Mouse (Mus musculus): Measurements from ENCODE around the gene Pde9a. TPM values are rescaled to one million over a fixed set of nuclear protein-coding genes. Genes with fewer than 3 reads are reported as not detected.

Pde9a gene
- polyA plus RNA-seq, 1 experiment = not detected

GRCm38 (mm10) chr17:31419598-31419950, 33.6 kb downstream of the Pde9a start:
- TF ChIP-seq GATA1 (IDR thresholded peaks at IDR 0.05; ENCODE audit: low read length) = no peak

- no peak for TF ChIP-seq GATA1 (IDR thresholded peaks at IDR 0.05; ENCODE audit: low read length)
These were observed 34.0 kb downstream of the Pde9a start for GRCm38 (mm10) chr17:31419995-31420394.

- no peak for TF ChIP-seq GATA1 (IDR thresholded peaks at IDR 0.05; ENCODE audit: low read length)
These were observed 34.6 kb downstream of the Pde9a start for GRCm38 (mm10) chr17:31420658-31421057.

GRCm38 (mm10) chr17:31422381-31422780, 36.4 kb downstream of the Pde9a start:
- TF ChIP-seq GATA1 (IDR thresholded peaks at IDR 0.05; ENCODE audit: low read length) = no peak

GRCm38 (mm10) chr17:31423020-31423419, 37.0 kb downstream of the Pde9a start:
- TF ChIP-seq GATA1 (IDR thresholded peaks at IDR 0.05; ENCODE audit: low read length) = no peak

GRCm38 (mm10) chr17:31424358-31424757, 38.3 kb downstream of the Pde9a start:
- TF ChIP-seq GATA1 (IDR thresholded peaks at IDR 0.05; ENCODE audit: low read length) = no peak

- TF ChIP-seq GATA1 (IDR thresholded peaks at IDR 0.05; ENCODE audit: low read length) = no peak
These were observed 38.8 kb downstream of the Pde9a start for GRCm38 (mm10) chr17:31424798-31425197.

GRCm38 (mm10) chr17:31425827-31426698, 40.1 kb downstream of the Pde9a start:
- no peak for TF ChIP-seq GATA1 (IDR thresholded peaks at IDR 0.05; ENCODE audit: low read length)

GRCm38 (mm10) chr17:31429402-31429801, 43.4 kb downstream of the Pde9a start:
- no peak for TF ChIP-seq GATA1 (IDR thresholded peaks at IDR 0.05; ENCODE audit: low read length)

GRCm38 (mm10) chr17:31432878-31433281, 46.9 kb downstream of the Pde9a start:
- no peak for TF ChIP-seq GATA1 (IDR thresholded peaks at IDR 0.05; ENCODE audit: low read length)

- TF ChIP-seq GATA1 (IDR thresholded peaks at IDR 0.05; ENCODE audit: low read length) = no peak
These were observed 47.5 kb downstream of the Pde9a start for GRCm38 (mm10) chr17:31433401-31433928.

- no peak for TF ChIP-seq GATA1 (IDR thresholded peaks at IDR 0.05; ENCODE audit: low read length)
These were observed 48.2 kb downstream of the Pde9a start for GRCm38 (mm10) chr17:31433978-31434797.

GRCm38 (mm10) chr17:31434825-31435325, 48.9 kb downstream of the Pde9a start:
- no peak for TF ChIP-seq GATA1 (IDR thresholded peaks at IDR 0.05; ENCODE audit: low read length)

- no peak for TF ChIP-seq GATA1 (IDR thresholded peaks at IDR 0.05; ENCODE audit: low read length)
These were observed 50.2 kb downstream of the Pde9a start for GRCm38 (mm10) chr17:31435934-31436813.

- TF ChIP-seq GATA1 (IDR thresholded peaks at IDR 0.05; ENCODE audit: low read length) = no peak
These were observed 50.9 kb downstream of the Pde9a start for GRCm38 (mm10) chr17:31436814-31437406.
